Mouse (Mus musculus) embryonic fibroblast, embryonic 13.5 days (primary cell): ENCODE measurements around the gene Slc7a15.

Experiments used
- CTCF ChIP-seq: IDR thresholded peaks from 2 replicates; pipeline ENCODE4 v1.5.1; 2011; ENCODE audit warnings: mild to moderate bottlenecking, control low read depth, low read length, moderate library complexity, borderline replicate concordance; ENCODE audit not compliant: insufficient read depth
- POLR2A ChIP-seq: IDR thresholded peaks from 2 replicates; pipeline ENCODE4 v1.6.1; 2011; ENCODE audit warnings: low read depth, mild to moderate bottlenecking, control low read depth, low read length, moderate library complexity

- 0 out of 2 replicates have a peak, but pooled peaks have one; percentile 4 for TF ChIP-seq POLR2A
- no peak for TF ChIP-seq CTCF
Measured at GRCm38 (mm10) chr12:8641425-8641735, 42.5 kb upstream of the Slc7a15 start.
